Mouse (Mus musculus): ENCODE results near the gene Abhd14b. TPM values are rescaled to one million over a fixed set of nuclear protein-coding genes. Genes with fewer than 3 reads are reported as not detected.

Gene Abhd14b
- polyA plus RNA-seq, 1 experiment, result 37.9 TPM

GRCm38 (mm10) chr9:106410086-106410650 is 37.1 kb upstream of the Abhd14b start:
- H3K4me1 ChIP-seq (ENCODE audit: control insufficient read depth, insufficient read depth, low read length), result peaks cover 8% of the 10 kb centered on the region
- H3K4me3 ChIP-seq (ENCODE audit: insufficient read depth, low read length), result no peak overlapping the region
- H3K27ac ChIP-seq (ENCODE audit: insufficient read depth, low read length), result no peak overlapping the region
- TF ChIP-seq CTCF (IDR thresholded peaks at IDR 0.05; ENCODE audit: extremely low read depth, insufficient read depth, low read length) (no peak), POLR2A (IDR thresholded peaks at IDR 0.05; ENCODE audit: extremely low read depth, insufficient read depth, low read length) (no peak)

GRCm38 (mm10) chr9:106411091-106411594 is 36.1 kb upstream of the Abhd14b start:
- peaks cover 8% of the 10 kb centered on the region for H3K4me1 ChIP-seq (ENCODE audit: control insufficient read depth, insufficient read depth, low read length)
- TF ChIP-seq POLR2A (IDR thresholded peaks at IDR 0.05; ENCODE audit: extremely low read depth, insufficient read depth, low read length) (no peak), CTCF (IDR thresholded peaks at IDR 0.05; ENCODE audit: extremely low read depth, insufficient read depth, low read length) (no peak)

GRCm38 (mm10) chr9:106411729-106412128 is 35.5 kb upstream of the Abhd14b start:
- H3K4me3 ChIP-seq (ENCODE audit: insufficient read depth, low read length), result no peak overlapping the region
- H3K4me1 ChIP-seq (ENCODE audit: control insufficient read depth, insufficient read depth, low read length), result peaks cover 8% of the 10 kb centered on the region
- no peak for TF ChIP-seq POLR2A (IDR thresholded peaks at IDR 0.05; ENCODE audit: extremely low read depth, insufficient read depth, low read length)
- no peak for TF ChIP-seq CTCF (IDR thresholded peaks at IDR 0.05; ENCODE audit: extremely low read depth, insufficient read depth, low read length)
- H3K27ac ChIP-seq (ENCODE audit: insufficient read depth, low read length), result no peak overlapping the region

More at GRCm38 (mm10) chr9:106411091-106411594, 36.1 kb upstream of the Abhd14b start:
- Histone ChIP-seq H3K27ac (ENCODE audit: insufficient read depth, low read length) (no peak overlapping the region), H3K4me3 (ENCODE audit: insufficient read depth, low read length) (no peak overlapping the region)

- Histone ChIP-seq H3K27ac (ENCODE audit: insufficient read depth, low read length) (no peak overlapping the region), H3K4me1 (ENCODE audit: control insufficient read depth, insufficient read depth, low read length) (peaks cover 5% of the 10 kb centered on the region), H3K4me3 (ENCODE audit: insufficient read depth, low read length) (no peak overlapping the region)
- no peak for TF ChIP-seq CTCF (IDR thresholded peaks at IDR 0.05; ENCODE audit: extremely low read depth, insufficient read depth, low read length)
- TF ChIP-seq POLR2A (IDR thresholded peaks at IDR 0.05; ENCODE audit: extremely low read depth, insufficient read depth, low read length), result no peak
Measured at GRCm38 (mm10) chr9:106412210-106412609, 35.0 kb upstream of the Abhd14b start.

- no peak overlapping the region for H3K27ac ChIP-seq (ENCODE audit: insufficient read depth, low read length)
- TF ChIP-seq CTCF (IDR thresholded peaks at IDR 0.05; ENCODE audit: extremely low read depth, insufficient read depth, low read length), result no peak
- TF ChIP-seq POLR2A (IDR thresholded peaks at IDR 0.05; ENCODE audit: extremely low read depth, insufficient read depth, low read length), result no peak
Measured at GRCm38 (mm10) chr9:106413606-106414005, 33.7 kb upstream of the Abhd14b start.

GRCm38 (mm10) chr9:106416826-106417225 is 30.4 kb upstream of the Abhd14b start:
- TF ChIP-seq POLR2A (IDR thresholded peaks at IDR 0.05; ENCODE audit: extremely low read depth, insufficient read depth, low read length) (no peak), CTCF (IDR thresholded peaks at IDR 0.05; ENCODE audit: extremely low read depth, insufficient read depth, low read length) (no peak)
- Histone ChIP-seq H3K4me1 (ENCODE audit: control insufficient read depth, insufficient read depth, low read length) (peaks cover 9% of the 10 kb centered on the region), H3K27ac (ENCODE audit: insufficient read depth, low read length) (peak overlapping the region; percentile 47), H3K4me3 (ENCODE audit: insufficient read depth, low read length) (no peak overlapping the region)

More at GRCm38 (mm10) chr9:106413606-106414005, 33.7 kb upstream of the Abhd14b start:
- H3K4me1 ChIP-seq (ENCODE audit: control insufficient read depth, insufficient read depth, low read length), result peaks cover 8% of the 10 kb centered on the region
- H3K4me3 ChIP-seq (ENCODE audit: insufficient read depth, low read length), result no peak overlapping the region

- H3K4me3 ChIP-seq (ENCODE audit: insufficient read depth, low read length), result no peak overlapping the region
- peak; percentile 23; the same call in 1 of the 2 replicates for TF ChIP-seq POLR2A (IDR thresholded peaks at IDR 0.05; ENCODE audit: extremely low read depth, insufficient read depth, low read length)
- TF ChIP-seq CTCF (IDR thresholded peaks at IDR 0.05; ENCODE audit: extremely low read depth, insufficient read depth, low read length), result no peak
- 0 out of 2 replicates have a peak overlapping the region, but pooled peaks have one; percentile 47 for H3K27ac ChIP-seq (ENCODE audit: insufficient read depth, low read length)
- peaks cover 9% of the 10 kb centered on the region for H3K4me1 ChIP-seq (ENCODE audit: control insufficient read depth, insufficient read depth, low read length)
Measured at GRCm38 (mm10) chr9:106417841-106418625, 29.2 kb upstream of the Abhd14b start.

- Histone ChIP-seq H3K27ac (ENCODE audit: insufficient read depth, low read length) (no peak overlapping the region), H3K4me1 (ENCODE audit: control insufficient read depth, insufficient read depth, low read length) (peaks cover 9% of the 10 kb centered on the region), H3K4me3 (ENCODE audit: insufficient read depth, low read length) (no peak overlapping the region)
- no peak for TF ChIP-seq CTCF (IDR thresholded peaks at IDR 0.05; ENCODE audit: extremely low read depth, insufficient read depth, low read length)
- no peak for TF ChIP-seq POLR2A (IDR thresholded peaks at IDR 0.05; ENCODE audit: extremely low read depth, insufficient read depth, low read length)
Measured at GRCm38 (mm10) chr9:106420608-106421007, 26.7 kb upstream of the Abhd14b start.

GRCm38 (mm10) chr9:106421033-106421864 is 26.0 kb upstream of the Abhd14b start:
- TF ChIP-seq CTCF (IDR thresholded peaks at IDR 0.05; ENCODE audit: extremely low read depth, insufficient read depth, low read length), result no peak
- no peak for TF ChIP-seq POLR2A (IDR thresholded peaks at IDR 0.05; ENCODE audit: extremely low read depth, insufficient read depth, low read length)
- H3K4me3 ChIP-seq (ENCODE audit: insufficient read depth, low read length), result no peak overlapping the region
- peaks cover 9% of the 10 kb centered on the region for H3K4me1 ChIP-seq (ENCODE audit: control insufficient read depth, insufficient read depth, low read length)
- H3K27ac ChIP-seq (ENCODE audit: insufficient read depth, low read length), result 0 out of 2 replicates have a peak overlapping the region, but pooled peaks have one; percentile 15
